Mouse (Mus musculus) T-helper 2 cell (primary cell): Measurements from ENCODE around the gene Dnajb2.
"Not testable (repeated sequence)": the region's sequence is repeated elsewhere in the genome, so short reads cannot be mapped to it uniquely, and the experiment has no call there.

ENCODE experiments used
- in situ Hi-C: fragments of 300-600 bp; cut with MboI, MseI; formaldehyde crosslinking; loops from one replicate; pipeline ENCODE4 v1.15.1; 2025; ENCODE audit warnings: high pct_unique_total_duplicates

The Dnajb2 gene

DNA sequence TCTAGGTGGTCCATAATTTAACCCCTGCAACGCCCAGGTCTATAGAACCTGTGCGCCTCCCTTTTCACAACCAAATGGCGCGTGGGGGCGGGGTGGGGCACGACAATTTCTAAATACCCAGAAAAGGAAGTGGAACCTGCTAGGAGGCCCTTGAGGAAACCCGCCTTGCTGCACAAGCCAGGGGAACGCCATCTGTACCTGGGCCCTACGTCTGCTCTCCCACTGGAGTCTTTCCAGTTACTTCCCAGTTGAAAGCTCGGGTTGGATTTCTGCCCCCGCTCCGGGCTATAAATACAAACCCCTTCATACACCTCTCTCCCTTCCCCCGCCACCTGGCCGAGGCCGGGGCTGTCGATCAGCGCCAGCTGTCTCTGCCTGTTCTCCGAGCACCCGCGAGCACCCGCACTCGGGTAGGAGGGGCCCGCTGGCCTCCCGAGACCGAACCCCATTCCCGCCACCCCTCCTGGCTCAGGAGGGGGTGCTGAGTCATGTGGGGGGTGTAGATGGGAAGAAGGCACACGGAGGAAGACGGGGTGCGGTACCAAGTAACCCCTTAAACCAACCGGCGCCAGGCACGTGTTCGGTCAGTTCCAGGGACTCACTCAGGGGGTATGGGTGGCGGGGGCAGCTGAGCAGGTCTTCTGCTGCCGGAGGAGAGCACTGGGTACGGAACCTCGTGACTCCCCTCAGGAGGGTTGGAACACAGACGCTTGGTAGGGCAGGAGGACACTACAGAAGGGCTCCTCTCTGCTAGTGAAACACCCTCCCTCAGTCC is 17.8 kb upstream of the Dnajb2 start:
- in situ Hi-C loops, result loop anchor here (25.0 kb wide), 1 partner anchor 981 kb away; the partner anchor contains the start of gene Arpc2

DNA sequence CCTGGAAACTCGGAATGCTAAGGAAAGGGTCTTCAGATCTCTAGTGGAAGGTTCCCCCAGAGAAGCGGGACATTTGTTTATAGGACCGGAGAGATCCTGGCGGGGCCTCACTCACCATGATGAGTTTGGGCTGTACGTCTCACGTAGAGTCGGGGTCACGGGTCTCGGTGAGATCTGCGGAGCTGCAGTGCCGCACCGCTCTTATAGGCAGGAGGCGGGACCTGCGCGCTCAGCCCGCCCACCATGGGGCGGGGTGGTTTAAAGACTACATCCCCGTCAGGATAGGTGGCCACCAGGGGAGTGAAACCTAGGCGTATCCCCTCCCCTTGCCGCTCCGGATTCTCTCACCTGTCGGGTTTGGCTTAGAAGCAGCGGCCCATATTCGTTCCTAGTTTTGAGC is 17.1 kb upstream of the Dnajb2 start:
- in situ Hi-C loops, result loop anchor here (25.0 kb wide), 1 partner anchor 982 kb away; the partner anchor contains the start of gene Arpc2

DNA sequence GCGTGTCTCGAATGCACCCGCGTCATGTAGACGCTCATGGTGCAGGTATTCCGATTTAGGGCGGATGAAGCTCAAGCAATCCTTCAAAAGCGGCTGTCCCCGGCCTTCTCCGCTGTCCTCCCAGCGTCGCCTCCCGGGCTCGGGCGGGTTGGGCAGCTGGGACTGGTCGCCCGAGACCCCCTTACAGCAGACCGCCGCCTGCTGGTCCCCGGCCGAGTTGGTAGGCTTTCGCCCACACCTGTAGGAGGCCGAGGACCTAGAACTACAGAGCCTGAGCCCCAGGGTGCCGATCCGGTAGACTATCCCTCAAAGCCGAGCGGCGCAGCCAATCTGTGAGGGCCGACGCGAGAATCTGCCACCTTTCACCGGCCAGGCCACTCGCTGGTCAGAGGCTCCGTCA is 16.7 kb upstream of the Dnajb2 start, which contains the start of gene Tuba4a:
Gene Tuba4a (minus strand): TSS at position 335 of the 400 bp plus-strand sequence.
- in situ Hi-C loops, result loop anchor here (25.0 kb wide), 1 partner anchor 982 kb away; the partner anchor contains the start of gene Arpc2

DNA sequence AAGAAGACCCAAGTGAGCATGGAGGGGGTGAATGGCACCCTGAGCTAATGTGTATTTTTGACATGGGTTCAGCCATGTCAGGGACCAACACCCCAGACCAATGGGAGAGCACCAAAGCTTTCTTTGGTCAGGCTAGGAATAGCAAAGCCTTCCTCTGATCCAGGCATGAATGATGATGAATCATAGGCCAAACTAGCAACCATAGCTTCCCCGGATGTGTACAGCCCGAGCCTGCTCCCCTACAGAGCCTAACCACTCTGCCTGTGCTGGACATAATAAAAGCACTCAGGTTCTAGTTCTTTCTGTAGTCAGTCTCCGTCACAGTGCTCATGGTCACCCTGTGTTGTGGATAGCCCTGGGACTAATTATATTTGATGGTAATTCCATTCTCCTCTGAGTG is 14.7 kb upstream of the Dnajb2 start:
- in situ Hi-C loops, result loop anchor here (25.0 kb wide), 1 partner anchor 984 kb away; the partner anchor contains the start of gene Arpc2

DNA sequence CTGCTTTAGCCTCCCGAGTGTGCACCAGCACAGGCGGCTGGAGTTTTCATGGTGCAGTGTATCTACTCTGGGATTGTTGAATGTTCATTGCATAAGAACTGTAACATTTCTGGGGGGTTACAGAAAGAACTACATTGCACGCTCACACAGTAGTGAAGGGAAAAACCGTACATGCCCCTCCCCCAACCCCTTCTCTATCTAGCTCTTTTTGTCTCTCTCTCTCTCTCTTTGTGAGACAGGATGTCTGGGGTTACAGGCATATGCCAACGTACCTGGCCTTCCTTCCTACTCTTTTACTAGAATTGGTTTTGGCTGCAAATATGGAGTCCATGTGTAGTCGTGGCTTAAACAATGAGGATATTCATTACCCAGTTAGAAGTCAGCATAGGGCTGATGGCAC is 13.3 kb upstream of the Dnajb2 start:
- in situ Hi-C loops, result loop anchor here (25.0 kb wide), 1 partner anchor 986 kb away; the partner anchor contains the start of gene Arpc2

DNA sequence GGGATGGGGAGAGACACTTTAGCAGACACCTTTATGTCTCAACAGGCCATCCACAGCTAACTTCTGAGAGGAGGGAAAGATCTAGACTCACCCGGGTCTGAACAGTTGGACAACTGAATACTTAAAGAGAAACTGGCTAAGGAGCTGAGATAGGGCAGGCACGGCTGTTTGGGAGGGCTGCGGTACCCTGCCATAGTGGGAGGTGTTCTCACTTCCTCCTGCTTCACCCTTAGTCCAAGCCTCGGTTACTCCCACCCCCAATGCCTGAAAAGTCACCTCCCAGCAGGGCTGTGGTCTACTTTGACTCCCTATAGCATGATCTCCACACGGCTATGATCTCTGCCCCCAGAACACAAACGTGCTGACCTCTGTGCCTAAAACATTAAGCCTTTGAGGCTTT is 12.7 kb upstream of the Dnajb2 start:
- in situ Hi-C loops, result loop anchor here (25.0 kb wide), 1 partner anchor 986 kb away; the partner anchor contains the start of gene Arpc2

DNA sequence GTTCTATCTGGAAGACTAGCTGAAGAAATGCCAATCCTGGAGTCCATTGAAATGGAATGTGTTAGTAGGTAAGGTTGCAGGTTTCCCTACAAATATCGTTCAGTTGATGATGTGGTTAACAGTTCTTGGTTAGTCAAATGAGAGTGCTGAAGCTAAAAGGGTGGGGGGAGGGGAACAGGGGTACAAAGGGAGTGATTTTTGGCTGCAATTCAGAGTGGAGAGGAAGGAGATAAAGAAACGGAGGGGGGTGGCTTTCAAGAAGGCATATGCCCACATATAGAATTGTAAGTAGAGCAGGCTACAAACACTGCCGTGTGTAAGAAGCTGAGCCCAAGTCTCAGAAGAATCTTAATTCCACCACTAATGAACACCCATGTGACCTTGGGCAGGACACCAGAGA is 10.7 kb upstream of the Dnajb2 start:
- in situ Hi-C loops, result no loop called here

DNA sequence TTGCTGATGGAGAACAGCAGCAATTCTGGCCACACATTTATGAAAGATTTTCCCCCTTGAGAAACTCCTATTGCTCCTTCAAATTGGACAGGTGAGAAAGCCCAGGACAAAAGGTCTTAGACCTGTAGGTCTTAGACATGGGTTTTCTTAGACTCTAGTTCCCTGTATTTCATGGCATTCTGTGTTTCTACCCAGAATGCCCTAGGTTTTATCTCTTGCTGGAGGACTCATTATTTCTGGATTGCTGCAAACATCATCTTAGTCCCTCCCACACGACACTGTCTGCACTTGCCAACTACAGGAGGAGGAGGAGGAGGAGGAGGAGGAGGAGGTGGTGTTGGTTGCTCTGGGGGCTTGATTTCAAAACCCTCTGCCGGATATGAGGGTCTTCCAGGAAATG is 10.1 kb upstream of the Dnajb2 start:
- in situ Hi-C loops, result no loop called here

DNA sequence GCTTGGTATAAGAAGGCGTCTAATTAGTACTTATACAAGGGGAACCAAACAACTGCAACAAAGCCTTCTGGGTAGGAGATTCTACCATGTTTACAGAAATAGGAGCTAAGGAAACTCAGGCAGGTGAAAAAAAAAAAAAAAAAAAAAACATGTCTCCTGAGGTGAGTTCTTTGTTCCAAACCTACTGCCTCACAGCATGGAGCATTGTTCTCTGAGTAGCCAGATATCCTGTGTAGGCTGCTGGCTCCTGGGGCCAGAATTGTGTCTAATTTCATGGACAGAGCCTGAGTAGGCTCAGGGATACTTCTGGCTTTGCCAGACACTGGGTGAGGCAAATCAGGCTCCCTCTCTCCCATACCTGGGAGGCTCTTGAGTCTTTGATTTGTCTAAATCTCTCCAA is 8.6 kb upstream of the Dnajb2 start:
- in situ Hi-C loops, result no loop called here

DNA sequence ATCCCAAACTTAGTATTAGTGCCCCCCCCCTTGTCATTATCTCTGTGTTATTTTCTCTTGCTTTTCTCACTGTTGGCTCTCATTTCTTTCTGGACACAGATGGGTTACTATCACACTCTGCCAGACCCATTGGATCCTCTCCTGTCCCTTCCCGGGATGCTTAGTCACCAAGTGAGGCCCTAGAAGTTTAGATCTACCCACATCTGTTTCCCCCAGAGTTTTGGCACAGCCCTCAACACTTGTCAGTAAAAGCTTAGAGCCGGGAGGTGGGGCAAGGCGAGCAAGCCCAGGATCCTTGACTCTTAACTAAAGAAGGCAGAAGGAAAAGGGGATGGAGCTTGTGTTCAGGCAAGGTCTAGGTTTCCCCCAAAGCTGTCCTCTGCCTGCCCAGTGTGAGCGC is 7.0 kb upstream of the Dnajb2 start:
- in situ Hi-C loops, result no loop called here

DNA sequence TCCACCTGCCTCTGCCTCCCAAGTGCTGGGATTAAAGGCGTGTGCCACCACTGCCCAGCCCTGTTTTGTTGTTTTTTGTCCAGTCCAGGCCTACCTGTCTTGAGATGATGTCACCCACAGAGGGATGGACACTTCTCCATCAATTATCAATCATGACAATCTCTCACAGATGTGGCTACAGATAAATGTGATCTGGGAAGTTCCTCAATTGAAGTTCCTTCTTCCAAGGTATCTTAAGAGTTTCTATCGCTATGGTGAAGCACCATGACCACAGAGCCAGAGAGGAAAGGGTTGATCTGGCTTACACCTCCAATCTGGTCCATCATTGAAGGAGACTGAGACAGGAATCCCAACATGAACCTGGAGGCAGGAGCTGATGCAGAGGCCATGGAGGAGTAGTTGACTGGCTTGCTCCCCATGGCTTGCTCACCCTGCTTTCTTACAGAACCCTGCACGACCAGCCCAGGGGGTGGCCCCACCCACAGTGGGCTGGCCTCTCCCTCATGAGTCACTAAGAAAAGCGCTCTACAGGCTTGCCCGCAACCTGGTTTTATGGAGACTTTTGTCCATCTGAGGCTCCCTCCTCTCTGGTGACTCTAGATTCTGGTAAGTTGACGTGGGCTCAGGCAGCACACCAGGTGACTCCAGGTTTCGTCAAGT is 5.7 kb upstream of the Dnajb2 start:
- in situ Hi-C loops, result no loop called here

DNA sequence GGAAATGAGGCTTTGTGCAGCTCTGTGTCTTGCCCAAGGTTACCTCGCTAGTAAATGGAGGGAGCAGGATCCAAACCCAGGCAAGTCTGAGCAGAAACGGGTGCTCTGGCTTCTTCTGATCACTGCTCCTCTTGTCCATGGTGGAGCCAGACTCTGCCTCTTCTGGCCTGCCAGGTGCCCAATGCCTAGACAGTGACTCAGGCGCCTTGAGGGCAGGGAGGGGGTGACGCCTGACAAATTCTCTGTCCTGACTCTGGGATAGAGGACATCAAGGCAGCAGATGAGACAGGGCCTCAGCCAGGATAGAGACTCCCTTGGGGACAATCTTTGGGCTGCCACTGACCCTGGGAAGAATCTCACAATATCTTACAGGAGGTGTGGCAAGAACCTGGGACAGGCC is 5.0 kb upstream of the Dnajb2 start:
- in situ Hi-C loops, result no loop called here

DNA sequence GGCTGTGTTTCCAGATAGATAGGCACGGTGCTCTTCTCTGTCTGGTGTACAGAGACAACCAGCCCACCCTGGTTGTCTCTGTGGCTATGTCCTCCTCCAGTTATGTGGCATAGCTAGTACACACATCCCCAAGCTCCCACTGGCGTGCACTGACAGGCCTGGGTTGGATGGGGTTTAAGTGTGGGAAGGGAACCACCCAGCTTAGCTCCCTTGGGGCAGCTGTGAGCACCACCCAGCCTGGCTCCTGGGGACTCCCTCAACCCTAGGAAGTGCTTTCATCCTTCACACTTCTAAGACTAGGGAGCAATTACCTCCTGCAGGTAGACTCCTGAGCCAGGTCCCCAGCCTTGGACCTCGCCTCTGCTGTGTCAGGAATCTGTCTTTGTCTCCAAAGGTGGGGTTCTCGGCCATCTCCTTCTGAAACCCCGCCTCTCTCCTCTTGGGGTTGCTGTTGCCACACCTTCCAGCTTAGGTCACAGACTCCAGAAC is 4.5 kb upstream of the Dnajb2 start, which contains the start of gene A630095N17Rik:
Gene A630095N17Rik (minus strand): TSS at position 439 of the 489 bp plus-strand sequence.
- in situ Hi-C loops, result no loop called here

DNA sequence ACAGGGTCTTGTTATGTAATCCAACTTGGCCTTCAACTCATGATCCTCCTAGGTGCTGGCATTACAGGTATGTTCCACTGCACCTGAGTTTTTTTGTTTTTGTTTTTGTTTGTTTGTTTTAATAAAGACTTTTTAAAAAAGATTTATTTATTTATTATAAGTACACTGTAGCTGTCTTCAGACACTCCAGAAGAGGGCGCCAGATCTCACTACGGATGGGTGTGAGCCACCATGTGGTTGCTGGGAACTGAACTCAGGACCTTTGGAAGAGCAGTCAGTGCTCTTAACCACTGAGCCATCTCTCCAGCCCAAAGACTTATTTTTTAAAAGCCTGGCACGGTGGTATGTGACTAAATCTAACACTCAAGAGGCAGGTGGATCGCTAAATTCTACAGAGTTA is 3.7 kb upstream of the Dnajb2 start:
- in situ Hi-C loops, result not testable (repeated sequence)

DNA sequence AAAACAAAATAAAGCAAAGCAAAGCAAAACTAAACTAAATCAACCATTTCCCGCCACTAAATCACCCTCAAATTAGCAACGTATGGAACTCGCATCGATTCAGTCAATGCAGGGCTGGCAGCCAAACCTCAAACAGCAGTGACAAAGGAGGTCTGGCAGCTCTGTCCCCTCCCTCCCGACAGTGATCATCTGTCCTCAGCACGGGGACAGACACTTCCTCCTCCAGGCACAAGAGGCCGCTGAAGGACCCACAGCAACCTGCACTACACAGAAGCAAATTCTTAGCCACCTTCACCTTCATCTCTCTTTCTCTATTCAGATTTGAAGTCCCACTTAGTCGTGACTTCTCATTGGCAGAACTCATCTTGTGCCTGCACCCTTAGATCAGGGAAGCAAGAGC is 1.6 kb upstream of the Dnajb2 start:
- in situ Hi-C loops, result no loop called here

DNA sequence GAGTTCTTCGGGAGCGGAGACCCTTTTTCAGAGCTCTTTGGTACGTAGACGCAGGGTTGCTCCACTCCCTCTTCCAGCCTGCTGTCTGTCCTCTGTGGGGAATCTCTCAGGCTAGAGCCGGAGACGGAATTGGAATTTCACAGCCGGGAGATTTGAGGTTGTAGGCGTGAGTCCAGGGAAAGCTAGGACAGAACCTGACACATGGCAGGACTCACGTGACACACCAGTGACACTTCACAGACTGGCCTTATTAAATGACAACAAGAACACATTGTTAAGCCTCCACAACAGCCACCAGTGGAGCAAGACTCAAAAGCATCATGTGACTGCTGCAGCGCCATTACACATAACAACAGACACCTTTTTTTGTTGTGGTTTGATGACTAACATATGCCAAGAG is 3.4 kb downstream of the Dnajb2 start:
- in situ Hi-C loops, result no loop called here

DNA sequence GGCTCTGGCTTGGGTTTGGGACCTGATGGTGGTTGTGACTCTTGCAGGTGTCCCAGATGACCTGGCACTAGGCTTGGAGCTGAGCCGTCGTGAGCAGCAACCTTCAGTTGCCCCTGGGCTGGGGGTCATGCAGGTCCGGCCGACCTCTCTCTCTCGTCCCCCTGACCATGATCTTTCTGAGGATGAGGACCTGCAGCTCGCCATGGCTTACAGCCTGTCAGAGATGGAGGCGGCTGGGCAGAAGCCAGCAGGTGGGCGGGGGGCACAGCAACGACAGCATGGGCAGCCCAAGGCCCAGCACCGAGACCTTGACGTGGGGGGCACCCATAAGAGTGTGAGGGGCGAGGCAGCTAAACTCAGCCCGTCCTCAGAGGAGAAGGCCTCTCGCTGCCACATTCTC is 7.2 kb downstream of the Dnajb2 start:
- in situ Hi-C loops, result no loop called here

DNA sequence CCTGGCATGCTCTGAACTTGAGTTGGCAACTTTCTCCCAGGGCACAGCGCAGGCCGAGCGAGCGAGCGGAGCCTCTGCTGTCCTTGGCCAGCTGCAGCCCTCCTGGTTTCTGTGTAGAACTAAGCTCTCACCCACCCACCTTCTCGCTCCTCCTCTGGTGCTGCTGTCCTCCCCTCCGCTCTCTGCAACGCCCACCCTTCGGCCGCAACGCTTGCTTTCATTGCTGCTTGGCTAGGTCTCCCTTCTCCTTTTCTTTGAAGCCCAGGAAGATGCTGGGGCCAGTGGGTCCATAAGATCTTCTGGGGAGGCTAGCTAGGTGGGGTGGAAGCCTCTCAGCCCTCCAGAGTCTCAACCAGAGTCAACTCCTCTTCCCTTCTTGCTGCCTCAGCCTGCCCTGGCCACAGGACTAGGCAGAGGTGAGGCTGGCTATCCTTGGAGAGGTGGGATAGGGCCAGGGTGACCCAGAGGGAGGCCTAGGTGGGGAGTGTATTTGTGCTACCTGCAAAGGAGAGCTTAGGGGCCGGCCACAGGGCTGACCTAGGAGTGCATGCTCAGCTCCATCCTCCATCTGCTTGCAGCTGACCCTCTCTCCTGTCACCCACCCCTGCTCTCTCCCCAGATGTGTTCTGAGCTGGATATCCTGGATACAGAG is 8.1 kb downstream of the Dnajb2 start:
- in situ Hi-C loops, result no loop called here

DNA sequence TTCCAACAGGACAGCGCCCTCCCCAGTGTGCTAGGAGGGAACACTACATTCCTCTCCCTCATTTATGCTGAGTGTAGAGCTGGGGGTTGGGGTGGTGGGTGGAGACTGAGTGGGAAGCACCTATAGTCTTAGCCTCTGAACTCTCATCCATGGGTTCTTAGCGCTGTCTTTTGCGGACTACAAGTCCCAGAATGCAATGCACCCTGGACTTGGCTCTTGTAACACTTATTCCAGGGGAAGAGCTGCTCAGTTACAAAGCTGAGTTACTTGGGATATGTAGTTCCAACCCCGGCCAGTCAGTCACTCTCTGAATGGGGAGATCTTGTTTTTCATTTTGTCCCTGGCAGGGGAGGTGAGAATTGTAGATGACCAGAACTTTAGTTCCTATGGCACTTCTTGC is 8.6 kb downstream of the Dnajb2 start:
- in situ Hi-C loops, result no loop called here

DNA sequence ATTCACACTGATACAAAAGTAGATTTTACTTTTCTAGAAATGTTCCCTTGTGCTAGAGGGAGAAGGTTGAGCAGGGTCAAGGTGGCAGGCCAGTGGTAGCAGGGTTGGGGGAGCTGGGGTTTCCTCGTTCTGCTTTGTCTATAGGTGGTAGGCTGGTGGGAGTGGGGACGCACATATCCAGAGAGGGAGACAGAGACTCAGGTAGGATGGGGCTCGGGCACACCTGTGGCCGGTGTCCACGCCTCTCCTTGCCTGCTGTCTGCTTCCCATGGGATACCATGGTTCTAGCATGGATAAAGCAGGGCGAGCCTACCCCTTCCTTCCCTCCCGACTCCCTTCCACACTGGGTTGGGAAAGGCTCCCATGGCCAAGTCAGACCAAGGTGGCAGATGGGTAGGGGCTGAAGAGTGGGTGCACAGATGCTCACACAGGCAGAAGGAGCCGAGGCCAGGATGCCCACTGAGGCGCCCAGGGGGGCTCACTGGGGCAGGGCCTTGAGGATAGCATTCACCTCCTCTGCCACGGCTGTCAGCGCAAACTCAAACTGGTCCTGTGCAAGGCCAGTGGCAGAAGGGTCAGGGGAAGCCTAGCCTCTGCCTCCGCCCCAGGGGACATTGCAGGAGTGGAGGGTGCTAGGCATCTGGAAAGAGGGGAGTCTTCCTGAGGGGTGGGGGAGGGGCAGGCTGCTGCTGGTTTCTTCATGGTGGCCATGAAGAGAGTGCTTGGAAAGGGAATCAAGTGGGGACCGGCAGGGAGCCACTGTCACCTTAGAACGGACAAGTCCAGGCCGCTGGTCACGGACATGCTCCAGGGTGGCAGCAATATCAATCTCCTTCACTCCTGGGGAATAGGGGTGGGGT is 11.1 kb downstream of the Dnajb2 start:
- in situ Hi-C loops, result no loop called here
